In genomic region chr4:45208832-45209363, GRCm38 (mm10) we compare ENCODE assay signal across 14 mouse cellular contexts. TPM values are rescaled to one million over a fixed set of nuclear protein-coding genes. Genes with fewer than 3 reads are reported as not detected.
DNase-seq lines count a peak whose midpoint lies in the region; ATAC-seq and TF ChIP-seq lines count a peak whose summit lies in the region.
"Had no signal": no experiment of that assay in that cellular context is flagged by ENCODE, and none has a peak within 500 bp of the region (broad histone marks: within the 10 kb centered on the region; RNA-seq: fewer than 3 reads in every experiment).

No protein-coding gene starts in this region.

- H3K27ac ChIP-seq in gastrocnemius, adult 2 months, result no peak overlapping the region
- H3K27ac ChIP-seq in embryonic facial prominence, embryonic 14.5 days (replicated peaks; ENCODE audit: low read depth, low read length), result no peak overlapping the region
- H3K27ac ChIP-seq in neural tube, embryonic 15.5 days (replicated peaks), result no peak overlapping the region
- H3K27ac ChIP-seq: lung, embryonic 15.5 days had no signal

- WGBS in embryonic facial prominence, embryonic 14.5 days, result 53% methylated on average over 12 of the region's 12 CpGs
- WGBS in neural tube, embryonic 15.5 days, result 37% methylated on average over 12 of the region's 12 CpGs

- H3K27me3 ChIP-seq in embryonic facial prominence, embryonic 14.5 days (replicated peaks; ENCODE audit: control insufficient read depth, insufficient read depth, low read length), result no peaks in the 10 kb centered on the region
- H3K27me3 ChIP-seq in neural tube, embryonic 15.5 days (replicated peaks), result no peaks in the 10 kb centered on the region
- H3K27me3 ChIP-seq: CH12.LX; lung, embryonic 15.5 days had no signal

- 0 out of 2 replicates have a peak, but pooled peaks cover 3% of the 10 kb centered on the region for H3K4me1 ChIP-seq in embryonic facial prominence, embryonic 14.5 days (ENCODE audit: control insufficient read depth, insufficient read depth, low read length)
- peaks cover 12% of the 10 kb centered on the region; the same call in 1 of the 2 replicates for H3K4me1 ChIP-seq in neural tube, embryonic 15.5 days
- H3K4me1 ChIP-seq: lung, embryonic 15.5 days had no signal

- H3K9me3 ChIP-seq in embryonic facial prominence, embryonic 14.5 days (ENCODE audit: control insufficient read depth, low read length), result no peaks in the 10 kb centered on the region
- no peaks in the 10 kb centered on the region for H3K9me3 ChIP-seq in neural tube, embryonic 15.5 days (replicated peaks)
- H3K9me3 ChIP-seq: lung, embryonic 15.5 days had no signal

- intact Hi-C loops in gastrocnemius, adult 2 months (cut with DNase I), result no loop called here
- intact Hi-C loops in gastrocnemius, postnatal 36 days (cut with DNase I), result no loop called here

- TF ChIP-seq CTCF in gastrocnemius, adult 2 months (IDR thresholded peaks at IDR 0.05), result no peak

- H3K4me2 ChIP-seq in embryonic facial prominence, embryonic 14.5 days (ENCODE audit: low read depth, low read length), result no peak overlapping the region
- 0 out of 2 replicates have a peak overlapping the region, but pooled peaks have one; percentile 2 for H3K4me2 ChIP-seq in neural tube, embryonic 15.5 days
- H3K4me2 ChIP-seq: lung, embryonic 15.5 days had no signal

- no peak overlapping the region for H3K9ac ChIP-seq in embryonic facial prominence, embryonic 14.5 days (ENCODE audit: low read depth, low read length)
- H3K9ac ChIP-seq in neural tube, embryonic 15.5 days (replicated peaks), result no peak overlapping the region
- H3K9ac ChIP-seq: lung, embryonic 15.5 days had no signal

- ATAC-seq in embryonic facial prominence, embryonic 14.5 days (ENCODE audit: low read depth), result peak; percentile 66; the same call in 1 of the 2 replicates
- ATAC-seq in neural tube, embryonic 15.5 days (ENCODE audit: low FRiP score), result no peak; the same call in 1 of the 2 replicates
- ATAC-seq in erythroid progenitor cell, adult 5-6 weeks (replicated peaks; ENCODE audit: low FRiP score, poor library complexity, severe bottlenecking), result no peak
- no peak for ATAC-seq in monocyte, adult 5-6 weeks (replicated peaks; ENCODE audit: insufficient number of reproducible peaks, low FRiP score, low TSS enrichment, poor library complexity, severe bottlenecking)
- ATAC-seq: activated CD4-positive, CD25-positive, alpha-beta regulatory T cell, adult 4 months had no signal

- DNase-seq in gastrocnemius, adult 2 months, result no peak
- DNase-seq in gastrocnemius, postnatal 36 days, result no peak
- peak; percentile 75 for DNase-seq in embryonic facial prominence, embryonic 14.5 days (ENCODE audit: low spot score)
- peak; percentile 3 to 50 for DNase-seq in layer of hippocampus, adult 18-20 months (ENCODE audit: low spot score in 2 of 2)
- no peak for DNase-seq in lung, postnatal 4 days
- DNase-seq: heart, adult 18-20 months; kidney, adult 18-20 months had no signal

- H3K36me3 ChIP-seq in embryonic facial prominence, embryonic 14.5 days (ENCODE audit: control insufficient read depth, insufficient read depth, low read length), result no peaks in the 10 kb centered on the region
- no peaks in the 10 kb centered on the region for H3K36me3 ChIP-seq in neural tube, embryonic 15.5 days
- H3K36me3 ChIP-seq: lung, embryonic 15.5 days had no signal

- H3K4me3 ChIP-seq in gastrocnemius, adult 2 months, result peak overlapping the region; percentile 4; the same call in 1 of the 2 replicates
- no peak overlapping the region for H3K4me3 ChIP-seq in embryonic facial prominence, embryonic 14.5 days (ENCODE audit: low read depth, low read length)
- no peak overlapping the region for H3K4me3 ChIP-seq in neural tube, embryonic 15.5 days (replicated peaks)
- H3K4me3 ChIP-seq: lung, embryonic 15.5 days had no signal

RNA-seq across cellular contexts. Expression of gene Frmpd1, which starts 24.2 kb away (rescaled TPM):
- total RNA-seq in gastrocnemius, adult 2 months (2021), result under 1 TPM; 0.06 to 0.38 TPM
- under 1 TPM; 0.54 to 0.84 TPM for total RNA-seq in gastrocnemius, postnatal 36 days (2021)
- polyA plus RNA-seq in embryonic facial prominence, embryonic 14.5 days (2014; fragmentation: Nextera tagmentation; extraction: Ambion mirVana), result 4.3 and 5.3 TPM in 2 replicates
- total RNA-seq in layer of hippocampus, adult 18-20 months (2021), result 10 to 100 TPM; 16.4 to 21.7 TPM
- 2.9 and 3.1 TPM in 2 replicates for polyA plus RNA-seq in neural tube, embryonic 15.5 days (2015; fragmentation: Nextera tagmentation; extraction: Ambion mirVana)
- not detected in 2 replicates for total RNA-seq in erythroid progenitor cell, adult 5-6 weeks (2015; ENCODE audit: low replicate concordance)
- not detected in 2 replicates for total RNA-seq in erythroid progenitor cell, adult 5-6 weeks (2017; ENCODE audit: low replicate concordance)
- total RNA-seq in monocyte, adult 5-6 weeks (2017), result not detected in 3 replicates
- total RNA-seq: CH12.LX; neutrophil, adult 5-6 weeks had no signal
- polyA plus RNA-seq: activated CD4-positive, CD25-positive, alpha-beta regulatory T cell, adult 4 months had no signal

Comparison
In these comparisons a context has a peak if more than half of its experiments do, and no peak if none do; other contexts are left out.
1. DNase-seq: peak in embryonic facial prominence, embryonic 14.5 days (single experiment) and layer of hippocampus, adult 18-20 months (2 of 2); none in gastrocnemius, adult 2 months (single experiment), gastrocnemius, postnatal 36 days (0 of 2) and lung, postnatal 4 days (0 of 2).
2. RNA of gene Frmpd1, which starts 24.2 kb away (total RNA-seq): 16.4 to 21.7 TPM in layer of hippocampus, adult 18-20 months; 0.54 to 0.84 TPM in gastrocnemius, postnatal 36 days, 0.06 to 0.38 TPM in gastrocnemius, adult 2 months, not detected in erythroid progenitor cell, adult 5-6 weeks and not detected in monocyte, adult 5-6 weeks; every median in the first group is over 4 times any median in the second.